Mouse (Mus musculus) hematopoietic stem cell, adult 5-6 weeks (primary cell): ENCODE data around the gene Stxbp1. TPM values are rescaled to one million over a fixed set of nuclear protein-coding genes. Genes with fewer than 3 reads are reported as not detected.

Experiments
- ATAC-seq, 2 experiments: fragments of 125-278 bp in 1 of 2; replicated peaks in 1 of 2; 2 replicates each; pipeline ENCODE4 v1.8.0; 2016 to 2017; ENCODE audit warnings: inconsistent platforms in 2 of 2, mild to moderate bottlenecking in 2 of 2, moderate number of reproducible peaks in 2 of 2, low read depth in 1 of 2, moderate TSS enrichment in 1 of 2; ENCODE audit not compliant: low FRiP score in 2 of 2, poor library complexity in 2 of 2, severe bottlenecking in 2 of 2, insufficient read depth in 1 of 2, low TSS enrichment in 1 of 2
- total RNA-seq: library from RNA; stranded (forward); fragments of 172-1452, 232-1000 nt; gene quantifications from 2 replicates; pipeline ENCODE4 v1.2.3, GENCODE M21; 2017

The Stxbp1 gene
- total RNA-seq, 1 experiment from 2014 or later, result 6.2 TPM

GRCm38 (mm10) chr2:32750887-32751664, 96.0 kb downstream of the Stxbp1 start:
- no peak for ATAC-seq

GRCm38 (mm10) chr2:32750199-32750598, 96.8 kb downstream of the Stxbp1 start:
- ATAC-seq, result no peak

GRCm38 (mm10) chr2:32749082-32749481, 98.0 kb downstream of the Stxbp1 start:
- ATAC-seq, result no peak

GRCm38 (mm10) chr2:32744272-32744982, 102.6 kb downstream of the Stxbp1 start:
- no peak for ATAC-seq

GRCm38 (mm10) chr2:32742173-32742531, 104.9 kb downstream of the Stxbp1 start:
- no peak for ATAC-seq

- no peak for ATAC-seq
Observed at GRCm38 (mm10) chr2:32741273-32742172, 105.5 kb downstream of the Stxbp1 start.

GRCm38 (mm10) chr2:32740916-32741272, 106.2 kb downstream of the Stxbp1 start, which contains the start of gene 6330409D20Rik:
TSS of gene 6330409D20Rik (minus strand) at chr2:32741016.
- no peak for ATAC-seq

GRCm38 (mm10) chr2:32739311-32739710, 107.7 kb downstream of the Stxbp1 start:
- ATAC-seq, result no peak

Other genes with a start within 250 kb of the Stxbp1 start
- 13.3 TPM in 2 replicates for gene St6galnac6, start 247.5 kb downstream of the Stxbp1 start, total RNA-seq
- gene Ak1, start 225.5 kb downstream of the Stxbp1 start, total RNA-seq, result 13.1 and 15.8 TPM in 2 replicates
- gene Eng, start 200.7 kb downstream of the Stxbp1 start, total RNA-seq, result 20.9 and 23.6 TPM in 2 replicates
- 20.6 and 27.0 TPM in 2 replicates for gene Fpgs, start 143.1 kb downstream of the Stxbp1 start, total RNA-seq
- 68.8 and 74.9 TPM in 2 replicates for gene Cdk9, start 134.2 kb downstream of the Stxbp1 start, total RNA-seq
- gene Sh2d3c, start 126.2 kb downstream of the Stxbp1 start, total RNA-seq, result 10.4 and 17.9 TPM in 2 replicates
- not detected in 2 replicates for gene 6330409D20Rik, start 106.2 kb downstream of the Stxbp1 start, total RNA-seq
- 17.8 and 23.3 TPM in 2 replicates for gene Tor2a, start 90.0 kb downstream of the Stxbp1 start, total RNA-seq
- gene Ttc16, start 71.6 kb downstream of the Stxbp1 start, total RNA-seq, result not detected in 2 replicates
- 1.5 and 2.8 TPM in 2 replicates for gene Ptrh1, start 71.5 kb downstream of the Stxbp1 start, total RNA-seq
- not detected in 2 replicates for gene Cfap157, start 62.8 kb downstream of the Stxbp1 start, total RNA-seq
- gene Fam129b, start 28.9 kb upstream of the Stxbp1 start, total RNA-seq, result 26.5 and 33.9 TPM in 2 replicates
- gene Rpl12, start 114.3 kb upstream of the Stxbp1 start, total RNA-seq, result 2,548 and 2,599 TPM in 2 replicates
- 4.9 and 5.1 TPM in 2 replicates for gene Lrsam1, start 114.4 kb upstream of the Stxbp1 start, total RNA-seq
- gene Slc2a8, start 134.8 kb upstream of the Stxbp1 start, total RNA-seq, result 0.88 and 5.0 TPM in 2 replicates